Mouse (Mus musculus) liver, postnatal 0 days (tissue): ENCODE measurements around the gene Zfp523. TPM values are rescaled to one million over a fixed set of nuclear protein-coding genes. Genes with fewer than 3 reads are reported as not detected.
A peak's percentile ranks its signal among the peaks of the same experiment; 100 is the strongest.

Source experiments
- ATAC-seq: fragments of 200-750 bp; cut with Nextera tagmentation; 2 replicates; pipeline ENCODE4 v1.8.0; 2017; ENCODE audit warnings: mild to moderate bottlenecking, moderate library complexity
- DNase-seq: peaks from one replicate; pipeline ENCODE4 v3.0.0-alpha.2; 2016
- H3K27ac ChIP-seq: fragments of 300-500 bp; sonication (generic); 2 replicates; pipeline ENCODE4 v1.5.1; 2014; ENCODE audit warnings: antibody characterized with exemption, moderate library complexity, mild to moderate bottlenecking, low read depth
- H3K27me3 ChIP-seq: fragments of 300-500 bp; sonication (generic); 2 replicates; pipeline ENCODE4 v1.6.1; 2014; ENCODE audit warnings: low read length, control low read depth, mixed read lengths; ENCODE audit not compliant: insufficient read depth
- H3K36me3 ChIP-seq: fragments of 300-500 bp; sonication (generic); replicated peaks from 2 replicates; pipeline ENCODE4 v1.6.1; 2014; ENCODE audit warnings: mild to moderate bottlenecking, control low read depth, low read length, moderate library complexity, mixed read lengths; ENCODE audit not compliant: insufficient read depth
- H3K4me1 ChIP-seq: fragments of 300-500 bp; sonication (generic); 2 replicates; pipeline ENCODE4 v1.6.1; 2014; ENCODE audit warnings: antibody characterized with exemption, mild to moderate bottlenecking, control low read depth; ENCODE audit not compliant: insufficient read depth
- H3K4me2 ChIP-seq: fragments of 300-500 bp; sonication (generic); 2 replicates; pipeline ENCODE4 v1.6.1; 2014; ENCODE audit warnings: low read depth, mild to moderate bottlenecking, low read length, moderate library complexity, mixed read lengths
- H3K4me3 ChIP-seq: fragments of 300-500 bp; sonication (generic); 2 replicates; pipeline ENCODE4 v1.5.1; 2014; ENCODE audit warnings: low read depth, low read length
- H3K9ac ChIP-seq: fragments of 300-500 bp; sonication (generic); replicated peaks from 2 replicates; pipeline ENCODE4 v1.6.1; 2014; ENCODE audit warnings: mild to moderate bottlenecking, moderate library complexity
- H3K9me3 ChIP-seq: fragments of 300-500 bp; sonication (generic); 2 replicates; pipeline ENCODE4 v1.6.1; 2016; ENCODE audit warnings: mild to moderate bottlenecking, control low read depth, low read length, mixed read lengths
- CTCF ChIP-seq: sonication (generic); IDR thresholded peaks from 2 replicates; pipeline ENCODE4 v1.5.1; 2016; ENCODE audit warnings: antibody characterized with exemption, low read depth
- EP300 ChIP-seq: IDR thresholded peaks from 2 replicates; pipeline ENCODE4 v1.6.1; 2016; ENCODE audit warnings: antibody characterized with exemption, low read depth, mild to moderate bottlenecking
- WGBS: fragments of 180-500 bp; shearing (Covaris S2); extraction: QIAGEN DNeasy Blood & Tissue Kit; methylation state at CpG from one replicate; pipeline ENCODE4 v1.1.7; 2014; ENCODE audit not compliant: insufficient replicate concordance; 5-methylcytosine and 5-hydroxymethylcytosine counted together
- polyA plus RNA-seq: library from polyadenylated mRNA; unstranded; fragments of >200 nt; fragmentation: Nextera tagmentation; extraction: Ambion mirVana; gene quantifications from 2 replicates; pipeline ENCODE4 v1.2.1, GENCODE M21; 2015

The Zfp523 gene
- polyA plus RNA-seq, 1 experiment from 2014 or later = 6.1 TPM

- ATAC-seq (peak; percentile 5; the same call in 1 of the 2 replicates), DNase-seq (no peak)
- TF ChIP-seq CTCF (no peak), EP300 (no peak)
- WGBS = 41% methylated on average over 8 of the region's 8 CpGs
- Histone ChIP-seq H3K27me3 (no peaks in the 10 kb centered on the region), H3K4me3 (no peak overlapping the region), H3K27ac (peak overlapping the region; percentile 93), H3K4me2 (peak overlapping the region; percentile 72), H3K9ac (peak overlapping the region; percentile 72), H3K36me3 (peaks cover 4% of the 10 kb centered on the region; the same call in 1 of the 2 replicates), H3K9me3 (no peaks in the 10 kb centered on the region), H3K4me1 (peaks cover 5% of the 10 kb centered on the region; the same call in 1 of the 2 replicates)
Observed at GRCm38 (mm10) chr17:28207092-28207491, 30.2 kb downstream of the Zfp523 start.

DNA sequence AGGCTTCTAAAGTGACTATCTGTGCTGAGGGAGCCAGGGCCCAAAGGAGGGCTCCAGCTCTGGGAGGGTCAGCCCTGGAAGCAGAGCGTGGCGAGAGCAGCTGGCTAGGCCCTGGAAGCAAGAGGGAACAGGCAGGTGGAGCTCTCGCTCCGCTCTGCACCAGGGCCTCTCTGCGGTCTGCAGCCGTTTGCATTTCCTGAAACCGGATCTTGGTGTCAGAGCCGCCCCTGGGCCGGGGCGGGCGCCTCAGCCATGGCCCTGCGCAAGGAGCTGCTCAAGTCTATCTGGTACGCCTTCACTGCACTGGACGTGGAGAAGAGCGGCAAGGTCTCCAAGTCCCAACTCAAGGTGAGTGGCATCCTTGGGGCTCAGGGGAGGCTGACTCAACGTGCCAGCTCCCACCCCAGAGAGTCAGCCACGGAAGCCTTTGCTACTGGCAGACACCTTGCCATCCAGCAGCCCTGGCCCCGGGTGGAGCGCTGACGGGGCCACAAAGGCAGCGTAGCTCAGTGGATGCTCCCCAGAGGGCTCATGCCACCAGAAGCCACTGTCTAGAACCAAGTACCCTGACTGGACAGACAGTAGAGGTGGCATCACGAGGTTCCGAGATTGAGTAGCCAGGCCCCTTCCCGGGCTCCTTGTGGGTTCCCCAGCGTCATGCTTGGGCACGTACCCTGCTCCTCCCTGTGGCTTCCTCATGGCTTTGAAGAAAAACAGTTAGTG is 30.8 kb downstream of the Zfp523 start, which contains the start of gene Def6:
Gene Def6, plus strand, starts transcription at position 188 of the 723 bp plus-strand sequence.
- Histone ChIP-seq H3K27ac (peak within 1 kb of the TSS; percentile 93), H3K27me3 (no peaks in the 10 kb centered on the region), H3K4me1 (peaks cover 5% of the 10 kb centered on the region; the same call in 1 of the 2 replicates), H3K36me3 (peaks cover 3% of the 10 kb centered on the region; the same call in 1 of the 2 replicates), H3K9me3 (no peaks in the 10 kb centered on the region), H3K4me3 (peak within 1 kb of the TSS; percentile 57), H3K4me2 (peak within 1 kb of the TSS; percentile 72), H3K9ac (peak within 1 kb of the TSS; percentile 72)
- DNase-seq (peak; percentile 81), ATAC-seq (peak; percentile 83)
- WGBS = 8% methylated on average over 26 of the region's 26 CpGs
- peak; percentile 70 for TF ChIP-seq CTCF
- TF ChIP-seq EP300 = no peak

DNA sequence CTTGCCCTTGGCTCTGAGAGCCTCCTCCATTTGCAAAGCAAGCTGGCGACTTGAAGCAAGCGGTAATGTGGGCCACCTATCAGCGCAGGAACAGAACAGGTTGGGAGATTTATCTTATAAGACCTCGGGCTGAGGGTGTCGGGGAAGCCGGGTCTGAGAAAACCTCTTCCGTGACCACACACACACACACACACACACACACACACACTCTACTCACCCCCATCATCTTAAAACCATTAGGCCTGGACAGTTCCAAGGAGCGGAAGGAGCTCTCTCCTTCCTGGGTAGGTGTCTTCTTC is 31.3 kb downstream of the Zfp523 start:
- Histone ChIP-seq H3K9ac (peak overlapping the region; percentile 72), H3K27ac (peak overlapping the region; percentile 93), H3K4me2 (peak overlapping the region; percentile 72), H3K4me1 (peaks cover 5% of the 10 kb centered on the region; the same call in 1 of the 2 replicates), H3K36me3 (no peaks in the 10 kb centered on the region), H3K9me3 (no peaks in the 10 kb centered on the region), H3K27me3 (no peaks in the 10 kb centered on the region), H3K4me3 (peak overlapping the region; percentile 57)
- WGBS = 33% methylated on average over 8 of the region's 8 CpGs
- DNase-seq = no peak
- TF ChIP-seq EP300 (no peak), CTCF (no peak)
- ATAC-seq = no peak

- H3K4me1 ChIP-seq = peaks cover 5% of the 10 kb centered on the region; the same call in 1 of the 2 replicates
- H3K4me3 ChIP-seq = peak overlapping the region; percentile 57
- TF ChIP-seq CTCF = 0 out of 2 replicates have a peak, but pooled peaks have one; percentile 3
- TF ChIP-seq EP300 = no peak
- peak overlapping the region; percentile 93 for H3K27ac ChIP-seq
- no peaks in the 10 kb centered on the region for H3K36me3 ChIP-seq
- peak overlapping the region; percentile 72 for H3K4me2 ChIP-seq
- H3K27me3 ChIP-seq = no peaks in the 10 kb centered on the region
- DNase-seq (no peak), ATAC-seq (no peak)
- 0 out of 2 replicates have a peak overlapping the region, but pooled peaks have one; percentile 26 for H3K9ac ChIP-seq
- H3K9me3 ChIP-seq = no peaks in the 10 kb centered on the region
- 35% methylated on average over 4 of the region's 4 CpGs for WGBS
Observed at GRCm38 (mm10) chr17:28209457-28210110, 32.7 kb downstream of the Zfp523 start.

DNA sequence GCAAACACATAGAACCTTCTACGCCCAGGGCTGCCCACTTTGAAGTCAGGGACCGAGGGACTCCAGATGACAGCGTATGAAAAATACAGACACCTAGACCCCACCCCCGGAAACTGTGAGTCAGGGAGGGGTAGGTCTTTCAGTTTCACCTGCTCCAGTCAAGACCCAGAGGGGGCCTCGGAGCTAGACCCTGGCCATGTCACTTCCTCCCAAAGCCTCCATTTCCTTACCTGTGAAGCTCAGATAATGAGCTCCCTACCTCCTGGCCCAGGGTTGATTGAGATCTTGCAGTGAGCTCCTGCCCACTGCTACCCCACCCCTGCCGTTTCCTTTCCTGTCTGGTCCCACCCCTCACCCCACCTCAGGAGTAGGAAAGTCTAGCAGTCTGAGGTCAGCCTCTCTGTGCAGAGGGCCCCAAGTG is 35.0 kb downstream of the Zfp523 start:
- Histone ChIP-seq H3K4me1 (peaks cover 3% of the 10 kb centered on the region; the same call in 1 of the 2 replicates), H3K4me3 (no peak overlapping the region), H3K9ac (0 out of 2 replicates have a peak overlapping the region, but pooled peaks have one; percentile 7), H3K9me3 (no peaks in the 10 kb centered on the region), H3K4me2 (peak overlapping the region; percentile 13; the same call in 1 of the 2 replicates), H3K27me3 (no peaks in the 10 kb centered on the region), H3K36me3 (no peaks in the 10 kb centered on the region), H3K27ac (no peak overlapping the region)
- TF ChIP-seq CTCF = no peak
- TF ChIP-seq EP300 = no peak
- ATAC-seq = no peak
- WGBS = 36% methylated on average over 6 of the region's 6 CpGs
- no peak for DNase-seq

DNA sequence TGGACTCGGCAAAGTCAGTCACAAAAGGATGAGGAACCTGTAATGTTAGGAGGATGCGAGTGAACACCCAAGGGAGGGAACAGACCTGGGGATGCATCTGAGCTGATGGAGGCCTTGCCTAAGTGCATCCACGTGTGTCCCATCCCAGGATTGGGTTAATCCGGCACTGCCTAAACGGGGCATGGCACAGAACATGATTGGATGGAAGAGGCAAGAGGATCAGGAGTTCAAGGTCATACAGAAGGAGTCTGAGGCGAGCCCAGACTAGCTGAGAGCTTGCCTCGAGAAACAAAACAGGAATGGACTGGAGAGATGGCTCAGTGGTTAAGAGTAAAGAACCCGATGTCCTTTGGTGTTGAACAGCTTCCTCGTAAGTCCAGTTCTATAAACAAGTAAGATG is 35.5 kb downstream of the Zfp523 start:
- Histone ChIP-seq H3K27ac (no peak overlapping the region), H3K4me1 (peaks cover 6% of the 10 kb centered on the region; the same call in 1 of the 2 replicates), H3K4me2 (no peak overlapping the region), H3K4me3 (no peak overlapping the region), H3K36me3 (no peaks in the 10 kb centered on the region), H3K9ac (no peak overlapping the region), H3K27me3 (0 out of 2 replicates have a peak, but pooled peaks cover 1% of the 10 kb centered on the region), H3K9me3 (no peaks in the 10 kb centered on the region)
- ATAC-seq = no peak
- DNase-seq = no peak
- TF ChIP-seq CTCF = no peak
- 58% methylated on average over 9 of the region's 9 CpGs for WGBS
